Mouse (Mus musculus): ENCODE measurements around the gene Zfp148. TPM values are rescaled to one million over a fixed set of nuclear protein-coding genes. Genes with fewer than 3 reads are reported as not detected.

Gene Zfp148
- polyA plus RNA-seq, 1 experiment from 2014 or later = 72.5 TPM

- Histone ChIP-seq H3K36me3 (no peaks in the 10 kb centered on the region), H3K27ac (no peak overlapping the region), H3K4me1 (peaks cover 21% of the 10 kb centered on the region), H3K27me3 (no peaks in the 10 kb centered on the region), H3K4me3 (no peak overlapping the region), H3K4me2 (replicated peaks) (no peak overlapping the region), H3K9me3 (no peaks in the 10 kb centered on the region), H3K9ac (no peak overlapping the region)
- no peak for ATAC-seq (ENCODE audit: low FRiP score, low read depth)
- WGBS = 65% methylated on average over 7 of the region's 7 CpGs
These were observed 137.6 kb downstream of the Zfp148 start for GRCm38 (mm10) chr16:33518236-33518635.

- Histone ChIP-seq H3K4me2 (replicated peaks) (no peak overlapping the region), H3K4me1 (peaks cover 21% of the 10 kb centered on the region), H3K9me3 (no peaks in the 10 kb centered on the region), H3K9ac (no peak overlapping the region), H3K27me3 (no peaks in the 10 kb centered on the region), H3K4me3 (no peak overlapping the region), H3K36me3 (no peaks in the 10 kb centered on the region), H3K27ac (no peak overlapping the region)
- ATAC-seq (ENCODE audit: low FRiP score, low read depth) = no peak
- 74% methylated on average over 6 of the region's 6 CpGs for WGBS
These were observed 139.4 kb downstream of the Zfp148 start for GRCm38 (mm10) chr16:33519916-33520568.

GRCm38 (mm10) chr16:33522516-33522915 is 141.9 kb downstream of the Zfp148 start:
- no peak for ATAC-seq (ENCODE audit: low FRiP score, low read depth)
- peaks cover 7% of the 10 kb centered on the region for H3K4me1 ChIP-seq
- no peak overlapping the region for H3K9ac ChIP-seq
- no peak overlapping the region for H3K4me3 ChIP-seq
- H3K4me2 ChIP-seq (replicated peaks) = no peak overlapping the region
- no peak overlapping the region for H3K27ac ChIP-seq
- 68% methylated on average over 4 of the region's 4 CpGs for WGBS
- H3K36me3 ChIP-seq = no peaks in the 10 kb centered on the region
- H3K27me3 ChIP-seq = no peaks in the 10 kb centered on the region
- H3K9me3 ChIP-seq = no peaks in the 10 kb centered on the region

- Histone ChIP-seq H3K27me3 (no peaks in the 10 kb centered on the region), H3K4me2 (replicated peaks) (no peak overlapping the region), H3K4me3 (no peak overlapping the region), H3K9me3 (peaks cover 6% of the 10 kb centered on the region), H3K27ac (no peak overlapping the region), H3K9ac (no peak overlapping the region), H3K4me1 (peaks cover 3% of the 10 kb centered on the region; the same call in 1 of the 2 replicates), H3K36me3 (no peaks in the 10 kb centered on the region)
- 77% methylated on average over 10 of the region's 10 CpGs for WGBS
- ATAC-seq (ENCODE audit: low FRiP score, low read depth) = no peak
These were observed 142.9 kb downstream of the Zfp148 start for GRCm38 (mm10) chr16:33523571-33523970.

GRCm38 (mm10) chr16:33529502-33530454 is 149.1 kb downstream of the Zfp148 start:
- Histone ChIP-seq H3K4me1 (peaks cover 18% of the 10 kb centered on the region), H3K4me3 (no peak overlapping the region), H3K4me2 (replicated peaks) (no peak overlapping the region), H3K27ac (no peak overlapping the region), H3K9ac (no peak overlapping the region), H3K36me3 (no peaks in the 10 kb centered on the region), H3K9me3 (peaks cover 6% of the 10 kb centered on the region), H3K27me3 (no peaks in the 10 kb centered on the region)
- 65% methylated on average over 11 of the region's 11 CpGs for WGBS
- ATAC-seq (ENCODE audit: low FRiP score, low read depth) = no peak

GRCm38 (mm10) chr16:33531184-33531583 is 150.5 kb downstream of the Zfp148 start:
- WGBS = 79% methylated on average over 8 of the region's 8 CpGs
- no peak for ATAC-seq (ENCODE audit: low FRiP score, low read depth)
- Histone ChIP-seq H3K4me2 (replicated peaks) (no peak overlapping the region), H3K9me3 (peaks cover 6% of the 10 kb centered on the region), H3K4me1 (peaks cover 18% of the 10 kb centered on the region), H3K27me3 (no peaks in the 10 kb centered on the region), H3K9ac (no peak overlapping the region), H3K4me3 (no peak overlapping the region), H3K36me3 (no peaks in the 10 kb centered on the region), H3K27ac (no peak overlapping the region)

GRCm38 (mm10) chr16:33536456-33536855 is 155.8 kb downstream of the Zfp148 start:
- Histone ChIP-seq H3K36me3 (no peaks in the 10 kb centered on the region), H3K9ac (no peak overlapping the region), H3K4me3 (no peak overlapping the region), H3K27ac (no peak overlapping the region), H3K4me1 (peaks cover 8% of the 10 kb centered on the region; the same call in 1 of the 2 replicates), H3K4me2 (replicated peaks) (no peak overlapping the region), H3K9me3 (no peaks in the 10 kb centered on the region), H3K27me3 (no peaks in the 10 kb centered on the region)
- no peak for ATAC-seq (ENCODE audit: low FRiP score, low read depth)
- 76% methylated on average over 8 of the region's 8 CpGs for WGBS

- no peak for ATAC-seq (ENCODE audit: low FRiP score, low read depth)
- Histone ChIP-seq H3K4me1 (peaks cover 8% of the 10 kb centered on the region; the same call in 1 of the 2 replicates), H3K9me3 (no peaks in the 10 kb centered on the region), H3K27me3 (no peaks in the 10 kb centered on the region), H3K27ac (no peak overlapping the region), H3K4me3 (no peak overlapping the region), H3K36me3 (no peaks in the 10 kb centered on the region), H3K4me2 (replicated peaks) (no peak overlapping the region), H3K9ac (no peak overlapping the region)
- WGBS = 70% methylated on average over 21 of the region's 21 CpGs
These were observed 157.0 kb downstream of the Zfp148 start for GRCm38 (mm10) chr16:33537499-33538225.

- no peak overlapping the region for H3K4me3 ChIP-seq
These were observed 163.7 kb downstream of the Zfp148 start for GRCm38 (mm10) chr16:33544346-33544745.

GRCm38 (mm10) chr16:33545530-33545929 is 164.9 kb downstream of the Zfp148 start:
- no peak for ATAC-seq (ENCODE audit: low FRiP score, low read depth)
- no peaks in the 10 kb centered on the region for H3K36me3 ChIP-seq
- no peak overlapping the region for H3K27ac ChIP-seq
- H3K27me3 ChIP-seq = no peaks in the 10 kb centered on the region
- no peak overlapping the region for H3K9ac ChIP-seq
- WGBS = 75% methylated on average over 4 of the region's 4 CpGs
- no peaks in the 10 kb centered on the region for H3K4me1 ChIP-seq
- no peak overlapping the region for H3K4me2 ChIP-seq (replicated peaks)
- H3K4me3 ChIP-seq = no peak overlapping the region
- H3K9me3 ChIP-seq = no peaks in the 10 kb centered on the region

More at GRCm38 (mm10) chr16:33544346-33544745, 163.7 kb downstream of the Zfp148 start:
- Histone ChIP-seq H3K36me3 (no peaks in the 10 kb centered on the region), H3K27ac (no peak overlapping the region), H3K4me2 (replicated peaks) (no peak overlapping the region), H3K4me1 (no peaks in the 10 kb centered on the region), H3K9ac (no peak overlapping the region), H3K27me3 (no peaks in the 10 kb centered on the region), H3K9me3 (no peaks in the 10 kb centered on the region)
- WGBS = 92% methylated on average over 2 of the region's 2 CpGs
- no peak for ATAC-seq (ENCODE audit: low FRiP score, low read depth)

GRCm38 (mm10) chr16:33553689-33554342 is 173.2 kb downstream of the Zfp148 start:
- H3K27ac ChIP-seq = peak overlapping the region; percentile 72; the same call in 1 of the 2 replicates
- no peaks in the 10 kb centered on the region for H3K36me3 ChIP-seq
- no peaks in the 10 kb centered on the region for H3K9me3 ChIP-seq
- no peaks in the 10 kb centered on the region for H3K27me3 ChIP-seq
- H3K4me3 ChIP-seq = no peak overlapping the region
- no peak overlapping the region for H3K9ac ChIP-seq
- H3K4me2 ChIP-seq (replicated peaks) = 0 out of 2 replicates have a peak overlapping the region, but pooled peaks have one; percentile 7
- WGBS = 29% methylated on average over 9 of the region's 9 CpGs
- peak; percentile 82 for ATAC-seq (ENCODE audit: low FRiP score, low read depth)
- H3K4me1 ChIP-seq = peaks cover 25% of the 10 kb centered on the region
